Mouse (Mus musculus) cerebellum, adult 8-10 months (tissue): ENCODE measurements around the gene Pus7.
A peak's percentile ranks its signal among the peaks of the same experiment; 100 is the strongest.
"Not testable (repeated sequence)": the region's sequence is repeated elsewhere in the genome, so short reads cannot be mapped to it uniquely, and the experiment has no call there.

ENCODE experiments used
- DNase-seq: peaks from one replicate; pipeline ENCODE4 v3.0.0; 2022

The Pus7 gene

DNA sequence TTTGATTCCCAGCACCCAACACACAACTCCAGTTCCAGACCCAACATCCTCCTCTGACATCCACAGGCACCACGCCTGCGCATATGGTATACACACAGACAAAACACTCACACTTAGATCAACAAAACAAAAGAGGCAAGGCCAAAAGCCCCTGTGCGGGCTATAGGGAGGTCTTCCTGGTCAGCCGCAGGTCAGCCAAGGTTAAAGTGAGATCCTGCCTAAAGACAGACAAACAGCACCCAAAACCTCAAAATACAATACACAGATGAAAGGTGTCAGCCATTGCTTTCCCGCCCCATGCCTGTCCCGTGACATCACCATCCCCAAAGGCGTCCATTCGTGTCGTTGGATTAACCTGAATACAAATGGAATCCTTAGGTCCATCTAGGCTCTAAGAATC lies 27.9 kb downstream of the Pus7 start:
- DNase-seq, result no peak

GRCm38 (mm10) chr5:23749882-23750281 lies 33.6 kb downstream of the Pus7 start:
- no peak for DNase-seq

DNA sequence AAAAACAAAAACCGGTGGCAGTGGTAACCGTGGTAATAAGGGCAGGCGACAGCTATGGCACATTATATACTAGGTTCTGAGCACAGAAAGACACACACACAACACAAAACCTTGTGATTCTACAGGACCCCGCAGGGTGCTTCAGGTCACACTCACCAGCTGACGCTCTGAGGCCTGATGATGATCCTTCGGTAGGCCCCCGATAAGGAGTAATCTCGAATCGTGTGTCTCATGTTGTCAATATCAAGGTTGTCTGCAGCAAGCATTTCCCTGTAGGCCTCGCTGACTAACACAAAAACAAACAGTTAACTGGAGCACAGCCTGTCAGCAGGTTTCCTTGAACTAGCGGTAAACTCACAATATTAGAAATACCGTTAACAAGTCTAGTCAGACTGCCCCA lies 40.2 kb downstream of the Pus7 start:
- DNase-seq, result no peak

GRCm38 (mm10) chr5:23737111-23737510 lies 46.4 kb downstream of the Pus7 start:
- DNase-seq, result no peak

- DNase-seq, result no peak
Observed at GRCm38 (mm10) chr5:23736366-23736765, 47.1 kb downstream of the Pus7 start.

DNA sequence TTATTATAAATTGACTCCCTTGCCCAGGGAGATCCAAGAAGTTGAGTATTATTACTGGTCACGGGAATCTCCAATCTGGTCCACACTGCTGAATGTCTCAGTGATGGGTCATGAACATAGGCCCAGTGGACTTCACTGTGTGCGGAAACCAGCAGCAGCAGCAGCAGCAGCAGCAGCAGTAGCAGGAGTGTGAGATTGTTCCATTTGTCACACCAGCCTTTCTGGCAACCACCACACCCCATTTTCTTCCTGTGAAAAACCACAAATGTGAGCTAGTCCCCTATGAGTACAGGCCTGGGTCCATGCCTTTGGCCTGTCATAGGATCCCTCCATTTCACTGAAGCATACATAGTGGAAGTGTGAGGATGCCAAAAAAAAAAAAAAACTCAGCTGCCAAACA lies 61.6 kb downstream of the Pus7 start:
- no peak for DNase-seq

DNA sequence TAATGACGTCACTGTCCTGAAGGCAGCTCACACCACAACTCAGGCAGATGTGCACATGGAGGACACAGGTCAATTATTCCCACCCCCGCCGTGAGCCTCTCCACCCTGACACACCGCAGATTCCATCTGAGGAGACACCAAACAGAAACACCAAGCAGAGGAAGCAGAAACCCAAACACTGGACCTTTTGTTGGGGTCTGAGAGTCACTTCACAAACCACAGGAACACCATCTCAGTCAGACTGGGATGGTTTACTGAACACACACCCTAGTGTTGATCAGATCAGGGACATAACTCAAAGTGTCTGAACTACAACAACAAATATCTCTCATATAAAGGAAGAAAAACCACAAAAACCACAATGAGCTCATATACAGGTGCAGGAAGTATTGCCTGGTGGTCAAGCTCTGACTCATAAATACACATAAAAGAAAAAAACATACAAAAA lies 64.6 kb downstream of the Pus7 start:
- DNase-seq, result no peak

DNA sequence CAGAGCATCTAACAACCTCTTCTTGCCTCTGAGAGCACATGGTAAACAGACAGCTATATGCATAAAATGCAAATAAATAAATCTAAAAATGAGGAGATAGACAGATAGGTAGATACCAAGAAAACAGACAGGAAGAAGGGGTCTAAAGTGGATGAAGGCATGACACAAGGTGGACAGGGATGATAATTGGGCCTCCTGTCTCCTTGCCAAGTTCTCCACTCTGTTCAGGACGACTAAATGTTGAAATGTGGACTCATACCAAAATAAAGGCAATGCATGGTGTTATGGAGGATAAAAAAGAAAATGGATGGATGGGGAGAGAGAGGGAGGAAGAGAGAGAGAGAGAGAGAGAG lies 65.4 kb downstream of the Pus7 start:
- no peak for DNase-seq

GRCm38 (mm10) chr5:23717469-23718181 lies 65.9 kb downstream of the Pus7 start:
- no peak for DNase-seq

GRCm38 (mm10) chr5:23713401-23714335 lies 69.8 kb downstream of the Pus7 start:
- no peak for DNase-seq

GRCm38 (mm10) chr5:23712130-23713001 lies 71.1 kb downstream of the Pus7 start:
- DNase-seq, result peak; percentile 69

- DNase-seq, result peak; percentile 14
Observed at GRCm38 (mm10) chr5:23711671-23712129, 71.8 kb downstream of the Pus7 start.

- DNase-seq, result no peak
Observed at GRCm38 (mm10) chr5:23711244-23711643, 72.3 kb downstream of the Pus7 start.

DNA sequence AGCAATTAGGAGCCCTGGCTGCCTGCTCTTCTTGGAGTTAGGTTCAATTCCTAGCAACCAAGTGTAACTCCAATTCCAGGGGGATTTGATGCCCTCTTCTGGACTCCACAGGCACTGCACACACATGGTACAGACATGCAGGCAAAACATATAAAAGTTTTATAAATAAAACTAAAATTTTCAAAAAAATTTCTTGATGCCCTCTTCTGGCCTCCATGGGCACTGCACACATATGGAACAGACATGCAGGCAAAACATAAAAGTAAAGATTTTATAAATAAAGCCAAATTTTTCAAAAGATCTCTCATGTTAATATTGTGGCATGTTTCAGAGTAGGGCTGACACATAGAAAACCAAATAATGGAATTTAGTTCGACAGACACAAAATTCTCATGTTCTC lies 73.8 kb downstream of the Pus7 start:
- DNase-seq, result no peak

DNA sequence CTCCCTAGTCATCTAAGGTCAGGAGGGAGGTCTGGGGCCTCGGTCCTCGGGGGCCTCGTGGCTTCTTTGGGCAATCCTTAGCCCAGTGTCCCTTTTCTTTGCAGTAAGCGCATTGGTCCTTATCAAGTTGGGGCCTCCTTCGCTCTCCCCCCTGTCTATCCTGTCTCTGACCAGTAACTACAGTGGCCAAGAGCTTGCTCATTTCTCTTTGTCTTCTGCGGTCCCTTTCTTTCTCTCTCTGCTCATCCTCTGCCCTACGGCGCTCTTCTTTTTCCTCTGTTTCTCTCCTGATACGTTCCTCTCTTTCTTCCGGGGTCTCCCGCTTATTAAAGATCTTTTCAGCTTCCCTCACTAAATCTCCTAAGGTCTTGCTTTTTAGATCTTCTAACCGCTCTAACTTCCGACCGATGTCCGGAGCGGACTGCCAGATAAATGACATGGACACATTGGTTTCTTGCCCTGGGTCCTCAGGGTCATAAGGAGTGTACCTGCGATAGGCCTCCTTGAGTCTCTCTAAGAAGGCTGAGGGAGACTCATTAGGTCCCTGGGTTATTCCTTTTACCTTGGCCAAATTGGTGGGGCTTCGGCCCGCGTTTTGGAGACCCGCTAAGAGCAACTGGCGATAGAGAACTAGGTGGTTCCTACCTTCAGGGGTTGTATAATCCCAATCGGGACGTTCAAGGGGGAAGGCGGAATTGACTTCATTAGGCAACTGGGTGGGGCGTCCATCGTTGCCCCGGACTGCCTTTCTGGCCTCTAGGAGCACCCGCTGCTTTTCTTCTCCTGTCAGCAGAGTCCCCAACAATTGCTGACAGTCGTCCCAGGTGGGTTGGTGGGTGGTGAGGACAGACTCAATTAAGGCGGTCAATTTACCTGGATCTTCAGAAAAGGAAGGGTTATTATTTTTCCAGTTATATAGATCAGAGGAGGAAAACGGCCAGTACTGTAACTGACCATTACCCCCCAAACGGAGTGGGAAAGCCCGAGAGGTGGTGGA lies 76.6 kb downstream of the Pus7 start:
- DNase-seq, result not testable (repeated sequence)

DNA sequence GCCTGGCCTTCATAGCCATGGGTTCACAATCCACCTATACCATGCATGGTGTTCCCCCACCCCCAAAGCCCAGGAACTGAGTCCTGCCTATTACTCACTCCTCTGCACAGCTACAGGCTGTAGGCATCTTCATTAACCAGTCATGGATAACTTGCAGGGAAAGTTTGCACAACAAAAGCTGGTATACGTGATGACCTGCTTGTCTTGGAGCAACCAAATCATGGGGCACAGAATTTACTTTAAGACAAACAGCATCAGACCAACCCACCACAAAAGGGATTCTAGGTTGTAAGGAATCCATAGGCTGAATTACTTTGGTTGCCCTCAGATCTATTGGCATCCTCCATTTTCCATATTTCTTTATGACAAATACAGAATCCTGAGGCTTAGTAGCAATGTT lies 86.1 kb downstream of the Pus7 start:
- DNase-seq, result no peak
